Mouse (Mus musculus) frontal cortex, postnatal 36 days (tissue): ENCODE results near the gene Zbtb2.

ENCODE experiments used
- DNase-seq, 2 experiments: peaks; one replicate each; pipeline ENCODE4 v3.0.0; 2022; ENCODE audit warnings: low spot score in 2 of 2

The Zbtb2 gene

GRCm38 (mm10) chr10:4334039-4334683 lies 53.7 kb downstream of the Zbtb2 start:
- peak; percentile 60 to 61 for DNase-seq

DNA sequence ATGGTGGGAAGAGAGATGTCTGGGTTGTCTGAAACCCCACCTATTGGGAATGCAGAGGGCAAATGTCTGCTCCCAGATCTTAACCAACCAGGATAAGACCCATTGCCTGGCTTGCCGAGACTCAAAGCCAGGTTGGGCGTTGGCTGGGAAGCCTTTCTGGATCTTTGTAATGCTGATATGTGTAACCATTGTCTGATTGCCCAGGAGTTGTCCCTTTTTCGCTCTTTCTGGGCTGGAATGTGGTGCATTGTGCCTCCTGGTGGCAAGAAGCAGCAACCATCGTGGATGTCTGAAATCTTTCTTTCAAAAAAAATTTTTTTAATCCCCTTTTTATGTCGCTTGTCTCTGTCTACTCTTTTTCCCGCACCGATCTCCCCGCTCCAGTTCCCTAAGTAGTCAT lies 54.6 kb downstream of the Zbtb2 start:
- peak; percentile 31 to 49 for DNase-seq

DNA sequence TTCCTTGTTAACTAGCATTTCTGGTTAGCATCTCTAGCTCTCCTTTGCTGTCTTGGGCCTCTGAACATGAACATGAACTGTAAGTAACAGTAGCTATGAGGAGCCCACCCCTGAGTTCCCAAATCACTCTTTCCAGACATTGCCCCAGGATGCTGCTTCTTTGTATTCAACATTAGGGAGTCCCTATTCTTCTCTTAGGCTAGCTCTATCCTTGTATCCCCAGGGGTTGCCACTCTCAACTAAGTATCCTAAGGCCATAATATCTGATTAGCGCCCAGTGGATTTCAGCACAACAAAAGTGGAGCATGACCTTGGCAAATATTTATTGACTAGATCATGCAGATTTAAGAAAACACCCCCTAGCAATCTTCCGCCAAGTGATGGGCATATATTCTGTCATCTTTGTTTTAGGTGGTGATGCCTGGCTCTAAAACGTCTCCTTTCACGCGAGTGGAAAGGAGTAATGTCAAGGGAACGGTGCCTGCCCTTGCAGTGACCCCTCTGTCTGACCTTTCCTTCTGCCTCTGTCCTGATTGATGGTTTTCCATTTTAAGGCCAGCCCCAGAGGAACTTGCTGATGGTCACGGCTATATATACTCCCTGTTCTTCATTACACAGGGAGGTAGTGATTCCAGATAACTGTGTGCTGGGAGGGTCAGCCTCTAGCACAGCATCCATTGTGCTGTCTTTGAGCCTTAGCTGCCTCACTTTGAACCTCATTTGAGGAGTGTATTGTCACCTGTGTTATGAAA lies 55.5 kb downstream of the Zbtb2 start:
- DNase-seq, result no peak

DNA sequence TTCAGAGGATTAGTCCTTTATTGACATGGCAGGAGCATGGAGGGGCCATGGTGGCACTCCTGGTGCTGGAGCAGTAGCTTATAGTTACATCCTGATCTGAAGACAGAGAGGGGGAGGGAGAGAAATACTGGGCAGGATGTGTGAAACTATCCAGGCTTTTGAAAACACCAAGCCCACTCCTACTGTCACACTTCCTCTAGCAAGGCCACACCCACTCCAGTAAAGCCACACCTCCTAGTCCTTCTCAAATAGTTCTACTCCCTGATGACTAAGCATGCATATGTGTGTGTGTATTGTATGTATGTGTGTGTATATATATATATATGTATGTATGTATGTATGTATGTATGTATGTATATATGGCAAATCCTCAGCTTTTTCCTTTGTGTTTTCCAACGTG lies 60.2 kb downstream of the Zbtb2 start:
- no peak for DNase-seq

GRCm38 (mm10) chr10:4325562-4325961 lies 62.3 kb downstream of the Zbtb2 start:
- no peak for DNase-seq

DNA sequence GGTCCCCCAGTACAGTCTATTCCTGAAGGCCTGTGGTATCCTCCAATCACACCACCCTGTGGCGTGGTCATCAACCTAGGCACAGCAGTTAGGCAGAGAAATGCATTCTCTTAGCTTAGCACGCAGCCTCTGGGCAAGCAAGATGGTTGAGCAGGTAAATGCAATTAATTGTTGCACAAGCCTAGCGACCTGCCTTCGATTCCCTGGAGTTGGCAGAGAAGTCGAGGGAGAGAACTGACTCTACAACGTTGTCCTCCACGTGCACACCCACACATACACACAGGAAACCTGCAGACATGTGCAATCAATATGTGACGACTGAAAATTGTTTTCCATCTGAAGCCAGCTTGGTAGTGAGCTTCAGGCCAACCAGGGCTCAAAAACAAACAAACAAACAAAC lies 64.0 kb downstream of the Zbtb2 start:
- no peak for DNase-seq
